15 mouse cellular contexts compared by ENCODE assay signal in the genomic region with DNA sequence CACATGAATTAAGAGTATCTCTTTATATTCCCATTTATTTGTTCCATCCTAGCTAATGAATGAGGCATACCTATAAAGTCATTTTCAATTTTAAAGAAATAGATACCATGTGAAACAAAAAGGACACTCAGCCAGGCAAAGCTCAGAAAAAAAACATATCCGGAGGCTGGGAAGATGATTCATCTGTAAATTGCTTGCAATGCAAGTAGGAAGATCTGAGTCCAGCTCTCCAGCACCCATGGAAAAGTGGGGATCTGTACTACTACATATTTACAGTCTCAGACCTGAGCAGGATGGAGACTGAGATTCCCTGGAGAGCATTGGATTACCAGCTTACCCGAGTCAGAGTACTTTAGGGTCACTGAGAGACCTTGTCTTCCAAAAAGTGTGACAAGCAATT. TPM values are rescaled to one million over a fixed set of nuclear protein-coding genes. Genes with fewer than 3 reads are reported as not detected.
A peak's percentile ranks its signal among the peaks of the same experiment; 100 is the strongest.
DNase-seq lines count a peak whose midpoint lies in the region.
"Had no signal": no experiment of that assay in that cellular context is flagged by ENCODE, and none has a peak within 500 bp of the region (broad histone marks: within the 10 kb centered on the region; RNA-seq: fewer than 3 reads in every experiment).

No protein-coding gene starts in this region.

- peak; percentile 14 for DNase-seq in 3T3-L1 (ENCODE audit: low read depth, low spot score)
- peak; percentile 10 for DNase-seq in NIH3T3 (ENCODE audit: low read depth)
- peak; percentile 15 for DNase-seq in telencephalon, adult 2 months (ENCODE audit: low read depth, low spot score)
- no peak for DNase-seq in left cerebral cortex, postnatal 10 days (ENCODE audit: extremely low spot score in 1 of 2, low spot score in 2 of 2)
- DNase-seq in T-cell, adult 2 months (ENCODE audit: low spot score): no peak
- DNase-seq: adrenal gland, adult 8-10 months; adrenal gland, postnatal 14 days; adrenal gland, postnatal 36 days; B cell, adult 2 months; cerebellum, adult 11 months; cerebellum, adult 18-20 months; cerebellum, adult 8-10 months; cerebellum, postnatal 10 days; cerebellum, postnatal 25 days; forebrain, postnatal 0 days had no signal

- intact Hi-C loops in left cerebral cortex, postnatal 10 days (cut with DNase I): no loop called here

RNA-seq across cellular contexts. Expression of gene Bank1, which starts 14.0 kb away (rescaled TPM):
- under 1 TPM; 0.71 to 0.73 TPM for total RNA-seq in left cerebral cortex, postnatal 10 days (2021)

Comparison
In these comparisons a context has a peak if more than half of its experiments do, and no peak if none do; other contexts are left out.
1. DNase-seq: peak in 3T3-L1 (single experiment), NIH3T3 (single experiment) and telencephalon, adult 2 months (single experiment); none in left cerebral cortex, postnatal 10 days (0 of 2) and T-cell, adult 2 months (single experiment).